Mouse (Mus musculus) thymus, postnatal 14 days (tissue): ENCODE measurements around the gene Prr13.
A peak's percentile ranks its signal among the peaks of the same experiment; 100 is the strongest.

Experiments used
- DNase-seq: peaks from one replicate; pipeline ENCODE4 v3.0.0; 2021

The Prr13 gene

DNA sequence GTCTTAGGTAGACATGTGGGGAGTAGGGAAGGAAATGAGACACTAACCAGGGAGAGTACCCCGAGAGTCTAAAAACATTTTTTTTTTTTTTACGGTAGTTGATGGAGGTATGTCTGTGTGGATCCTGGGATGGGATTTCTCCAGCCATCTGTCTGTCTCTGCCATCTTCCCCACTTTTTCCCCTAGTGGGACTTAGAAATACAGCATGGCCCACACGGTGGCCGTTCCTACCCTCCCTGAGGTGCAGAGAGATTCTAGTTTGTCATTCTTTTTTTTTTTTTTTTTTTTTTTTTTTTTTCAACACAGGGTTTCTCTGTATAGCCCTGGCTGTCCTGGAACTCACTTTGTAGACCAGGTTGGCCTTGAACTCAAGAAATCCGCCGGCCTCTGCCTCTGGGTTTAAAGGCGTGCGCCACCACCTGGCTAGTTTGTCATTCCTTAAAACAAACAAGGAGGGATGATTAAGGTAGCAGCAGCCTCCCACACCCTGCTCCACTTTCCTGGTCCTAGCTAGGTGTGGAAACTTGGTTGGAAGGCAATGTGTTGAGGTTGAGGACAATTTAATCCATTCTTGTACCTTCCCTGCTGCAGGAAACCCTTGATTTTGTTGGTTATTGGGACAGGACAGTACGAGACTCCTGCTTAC is 2.7 kb downstream of the Prr13 start:
- no peak for DNase-seq

DNA sequence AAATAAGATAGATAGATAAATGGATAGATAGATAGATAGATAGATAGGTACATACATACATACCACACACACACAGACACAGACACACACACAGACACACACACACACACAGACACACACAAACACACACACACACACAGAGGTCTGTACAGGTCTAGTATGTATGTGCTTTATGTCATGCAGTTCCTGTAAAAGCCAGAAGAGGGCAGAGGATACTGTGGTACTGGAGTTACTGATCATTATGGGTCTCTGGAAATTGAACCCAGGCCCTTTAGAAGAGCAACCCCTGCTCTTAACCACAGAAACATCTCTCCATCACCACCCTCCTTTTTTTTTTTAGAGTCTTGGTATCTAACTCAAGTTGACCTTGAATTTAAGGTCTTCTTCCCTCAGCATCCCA is 4.8 kb downstream of the Prr13 start:
- peak; percentile 57 for DNase-seq

GRCm38 (mm10) chr15:102468675-102469370 is 10.0 kb downstream of the Prr13 start:
- no peak for DNase-seq

DNA sequence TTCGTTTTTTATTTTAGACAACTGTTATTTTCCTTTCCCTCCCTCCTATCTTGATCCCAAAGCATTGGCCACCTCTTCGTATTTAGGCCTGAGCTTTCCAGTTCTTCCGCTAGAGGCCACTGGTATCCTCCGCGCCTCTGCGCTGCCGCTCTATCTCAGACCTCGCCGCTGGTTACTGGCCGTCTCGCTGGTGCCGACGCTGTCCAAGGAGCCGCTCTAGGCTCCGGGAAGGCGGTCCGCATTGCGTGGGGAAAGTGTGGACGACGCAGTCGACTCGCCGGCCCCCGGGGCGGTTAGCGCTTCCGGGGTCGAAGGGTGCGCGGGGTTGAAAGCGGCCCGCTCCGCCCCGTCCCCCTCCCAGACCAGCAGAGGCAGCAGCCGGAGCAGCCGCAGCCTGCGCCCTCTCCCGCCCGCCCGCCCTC is 11.4 kb downstream of the Prr13 start, which contains the start of gene Pcbp2:
Gene Pcbp2 (plus strand): TSS at position 357 of the 422 bp plus-strand sequence.
- peak; percentile 97 for DNase-seq

GRCm38 (mm10) chr15:102470605-102471294 is 11.9 kb downstream of the Prr13 start:
- peak; percentile 86 for DNase-seq

DNA sequence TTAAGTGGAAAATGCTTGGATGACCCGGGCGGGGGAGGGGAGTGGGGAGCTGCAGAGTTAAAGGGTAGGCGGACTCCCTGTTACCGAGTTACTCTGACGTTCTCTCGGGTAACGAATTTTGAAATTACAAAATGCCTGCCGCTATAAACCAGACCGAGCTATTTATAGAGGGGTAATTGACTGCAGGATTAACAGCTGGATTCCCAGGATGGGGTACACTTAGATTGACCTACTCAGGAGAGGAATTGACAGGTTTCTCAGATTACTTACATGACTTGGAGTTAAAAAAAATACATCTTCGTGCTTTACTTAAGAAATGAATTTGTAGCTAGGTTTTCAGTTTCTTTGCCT is 12.4 kb downstream of the Prr13 start:
- DNase-seq = no peak

- DNase-seq = no peak
Measured at GRCm38 (mm10) chr15:102471727-102472126, 12.9 kb downstream of the Prr13 start.

DNA sequence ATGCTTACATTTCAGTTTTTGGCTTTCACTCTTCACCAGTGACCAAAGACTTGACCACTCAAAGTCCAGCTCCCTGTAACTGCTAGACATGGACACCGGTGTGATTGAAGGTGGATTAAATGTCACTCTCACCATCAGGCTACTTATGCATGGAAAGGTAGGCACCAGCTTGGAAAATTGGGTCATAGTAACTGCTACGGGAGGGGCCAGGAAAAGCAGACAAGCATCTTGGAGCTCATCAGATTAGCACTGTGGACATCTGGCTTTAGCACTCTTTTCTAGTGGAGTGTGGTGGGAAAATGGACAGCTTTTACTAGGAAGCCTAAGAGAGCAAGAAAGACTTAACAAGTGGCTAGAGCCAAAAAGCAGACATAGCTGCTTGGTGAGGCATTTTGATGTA is 14.4 kb downstream of the Prr13 start:
- no peak for DNase-seq

- no peak for DNase-seq
Measured at GRCm38 (mm10) chr15:102474520-102474919, 15.7 kb downstream of the Prr13 start.

DNA sequence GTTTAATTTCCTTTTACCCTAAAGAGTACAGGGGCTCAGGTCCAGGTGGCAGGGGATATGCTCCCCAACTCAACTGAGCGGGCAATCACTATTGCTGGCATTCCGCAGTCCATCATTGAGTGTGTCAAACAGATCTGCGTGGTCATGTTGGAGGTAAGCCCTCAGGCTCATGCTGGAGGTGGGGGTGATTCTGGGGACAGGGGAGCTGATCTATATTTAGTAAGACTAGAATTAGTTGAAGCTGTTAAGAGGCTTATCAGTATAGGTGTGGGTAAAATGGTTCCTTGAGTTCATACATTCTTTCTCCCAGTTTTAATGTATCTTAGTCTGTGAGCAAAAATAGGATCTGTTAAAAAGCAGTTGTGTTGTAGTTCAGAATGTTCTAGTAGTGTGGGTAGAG is 24.3 kb downstream of the Prr13 start:
- DNase-seq = no peak

DNA sequence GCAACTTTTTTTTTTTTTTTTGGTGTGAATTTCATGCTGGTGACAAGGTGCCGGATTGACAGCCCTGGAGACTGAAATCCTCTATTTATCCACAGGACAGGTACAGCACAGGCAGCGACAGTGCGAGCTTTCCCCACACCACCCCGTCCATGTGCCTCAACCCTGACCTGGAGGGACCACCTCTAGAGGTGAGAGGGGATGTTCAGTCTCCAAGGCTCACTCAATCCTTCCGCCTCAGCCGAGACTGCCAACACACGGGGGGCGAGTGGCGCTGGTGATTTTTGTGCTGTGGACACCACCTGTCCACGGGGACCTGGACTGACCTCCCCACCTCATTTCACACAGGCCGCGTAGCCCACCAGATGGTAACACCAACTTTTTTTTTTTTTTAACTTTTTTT is 27.0 kb downstream of the Prr13 start:
- no peak for DNase-seq

GRCm38 (mm10) chr15:102487664-102488063 is 28.8 kb downstream of the Prr13 start:
- no peak for DNase-seq

DNA sequence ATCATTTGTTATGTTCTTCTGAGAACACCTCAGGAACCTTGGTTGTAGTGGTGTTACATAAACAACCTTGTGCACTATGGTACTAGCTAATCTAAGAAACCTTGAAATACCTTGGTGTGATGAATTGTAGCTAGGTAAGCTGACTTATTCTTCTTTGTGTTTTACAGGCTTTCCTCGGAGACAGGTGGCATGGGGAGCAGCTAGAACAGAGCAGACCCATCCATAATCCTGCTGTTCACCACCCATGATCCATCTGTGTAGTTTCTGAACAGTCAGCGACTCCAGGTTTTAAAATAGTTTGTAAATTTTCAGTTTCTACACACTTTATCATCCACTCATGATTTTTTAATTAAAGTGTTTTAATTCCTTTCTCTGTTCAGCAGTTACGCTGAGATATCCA is 39.5 kb downstream of the Prr13 start:
- no peak for DNase-seq

- no peak for DNase-seq
Measured at GRCm38 (mm10) chr15:102499370-102499769, 40.5 kb downstream of the Prr13 start.

GRCm38 (mm10) chr15:102499851-102500250 is 41.0 kb downstream of the Prr13 start:
- DNase-seq = no peak

DNA sequence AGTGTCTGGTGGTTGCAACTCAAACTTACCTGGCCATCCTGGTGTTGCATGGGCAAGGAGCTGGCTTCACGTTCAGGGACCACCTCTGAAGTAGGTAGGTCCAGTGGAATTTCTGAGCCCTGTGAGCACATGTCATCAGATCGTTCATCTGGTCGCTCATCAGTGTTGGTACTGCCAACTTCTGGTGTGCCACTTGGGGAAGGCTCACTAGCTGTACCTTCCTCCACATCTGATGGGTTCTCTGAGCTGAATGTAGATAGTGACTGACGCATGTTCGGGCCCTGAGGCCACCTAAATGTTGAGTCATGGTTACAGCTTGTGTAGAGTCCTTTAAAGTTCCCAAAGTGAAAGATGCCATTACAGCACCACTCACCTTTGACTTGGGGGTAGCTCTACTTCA is 41.7 kb downstream of the Prr13 start:
- no peak for DNase-seq

- no peak for DNase-seq
Measured at GRCm38 (mm10) chr15:102501084-102501814, 42.4 kb downstream of the Prr13 start.

- DNase-seq = no peak
Measured at GRCm38 (mm10) chr15:102502254-102502840, 43.5 kb downstream of the Prr13 start.

GRCm38 (mm10) chr15:102503447-102503846 is 44.6 kb downstream of the Prr13 start, which contains the start of gene Gm10337:
Gene Gm10337 (plus strand): TSS chr15:102503722.
- no peak for DNase-seq

GRCm38 (mm10) chr15:102503924-102504782 is 45.3 kb downstream of the Prr13 start:
- no peak for DNase-seq

- no peak for DNase-seq
Measured at GRCm38 (mm10) chr15:102505073-102505769, 46.4 kb downstream of the Prr13 start.
